Mouse (Mus musculus): Measurements from ENCODE around the gene St8sia6. TPM values are rescaled to one million over a fixed set of nuclear protein-coding genes. Genes with fewer than 3 reads are reported as not detected.

The St8sia6 gene
- polyA plus RNA-seq, 1 experiment from 2014 or later = 1.4 TPM

DNA sequence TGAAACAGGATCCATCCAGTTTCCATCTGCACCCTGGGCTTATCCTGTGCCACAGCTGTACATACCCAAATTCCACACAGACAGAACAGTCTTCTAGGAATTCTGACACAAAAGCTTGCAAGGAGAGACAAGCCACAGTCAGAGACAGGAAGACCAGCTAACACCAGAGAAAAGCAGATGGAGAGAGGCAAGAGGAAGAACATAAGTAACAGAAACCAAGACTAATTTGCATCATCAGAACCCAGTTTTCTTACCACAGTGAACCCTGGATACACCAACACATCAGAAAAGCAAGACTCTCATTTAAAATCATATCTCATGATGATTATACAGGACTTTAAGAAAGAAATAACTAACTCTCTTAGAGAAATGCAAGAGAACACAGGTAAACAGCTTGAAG, 16.8 kb downstream of the St8sia6 start:
- Histone ChIP-seq H3K36me3 (ENCODE audit: control insufficient read depth, insufficient read depth, low read length) (no peaks in the 10 kb centered on the region), H3K9ac (ENCODE audit: low read length) (no peak overlapping the region), H3K9me3 (ENCODE audit: control insufficient read depth, low read length) (no peaks in the 10 kb centered on the region), H3K27ac (replicated peaks; ENCODE audit: low read depth, low read length) (no peak overlapping the region), H3K4me1 (ENCODE audit: control insufficient read depth, insufficient read depth, low read length) (no peaks in the 10 kb centered on the region), H3K4me3 (ENCODE audit: low read depth, low read length) (no peak overlapping the region), H3K4me2 (ENCODE audit: low read depth, severe bottlenecking) (no peak overlapping the region), H3K27me3 (ENCODE audit: control insufficient read depth, insufficient read depth, low read length) (no peaks in the 10 kb centered on the region)
- ATAC-seq (ENCODE audit: insufficient number of reproducible peaks, low FRiP score, low TSS enrichment, low read depth) (no peak), DNase-seq (ENCODE audit: low spot score) (no peak)

DNA sequence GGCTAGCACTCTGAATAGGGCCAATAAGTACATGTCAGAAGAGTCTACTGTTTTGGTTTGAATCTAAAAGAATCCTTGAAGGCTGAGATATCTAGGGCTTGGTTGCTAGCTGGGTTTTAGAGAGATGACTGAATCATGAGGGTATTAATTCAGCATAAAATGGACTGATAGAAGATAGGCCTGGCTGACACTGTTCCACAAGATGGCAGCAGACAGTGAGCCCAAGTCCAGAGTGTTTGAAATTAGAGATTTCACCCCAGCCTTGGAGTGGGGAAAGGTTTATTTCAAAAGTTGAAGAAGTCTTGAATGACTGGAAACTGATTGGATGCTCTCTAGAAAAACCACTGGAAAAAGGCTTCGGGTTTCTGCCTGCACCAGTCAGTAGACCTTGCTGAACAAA, 17.4 kb downstream of the St8sia6 start:
- Histone ChIP-seq H3K4me2 (ENCODE audit: low read depth, severe bottlenecking) (no peak overlapping the region), H3K36me3 (ENCODE audit: control insufficient read depth, insufficient read depth, low read length) (no peaks in the 10 kb centered on the region), H3K27me3 (ENCODE audit: control insufficient read depth, insufficient read depth, low read length) (no peaks in the 10 kb centered on the region), H3K4me3 (ENCODE audit: low read depth, low read length) (no peak overlapping the region), H3K27ac (replicated peaks; ENCODE audit: low read depth, low read length) (no peak overlapping the region), H3K9me3 (ENCODE audit: control insufficient read depth, low read length) (no peaks in the 10 kb centered on the region), H3K9ac (ENCODE audit: low read length) (no peak overlapping the region), H3K4me1 (ENCODE audit: control insufficient read depth, insufficient read depth, low read length) (no peaks in the 10 kb centered on the region)
- ATAC-seq (ENCODE audit: insufficient number of reproducible peaks, low FRiP score, low TSS enrichment, low read depth) (no peak), DNase-seq (ENCODE audit: low spot score) (no peak)
- 83% methylated on average over 1 of the region's 1 CpGs for WGBS

- H3K4me3 ChIP-seq (ENCODE audit: low read depth, low read length) = no peak overlapping the region
- no peak overlapping the region for H3K4me2 ChIP-seq (ENCODE audit: low read depth, severe bottlenecking)
- H3K36me3 ChIP-seq (ENCODE audit: control insufficient read depth, insufficient read depth, low read length) = no peaks in the 10 kb centered on the region
- no peaks in the 10 kb centered on the region for H3K4me1 ChIP-seq (ENCODE audit: control insufficient read depth, insufficient read depth, low read length)
- DNase-seq (ENCODE audit: low spot score) (no peak), ATAC-seq (ENCODE audit: insufficient number of reproducible peaks, low FRiP score, low TSS enrichment, low read depth) (no peak)
- WGBS = 85% methylated on average over 3 of the region's 3 CpGs
- no peak overlapping the region for H3K27ac ChIP-seq (replicated peaks; ENCODE audit: low read depth, low read length)
- H3K27me3 ChIP-seq (ENCODE audit: control insufficient read depth, insufficient read depth, low read length) = no peaks in the 10 kb centered on the region
- H3K9ac ChIP-seq (ENCODE audit: low read length) = no peak overlapping the region
- no peaks in the 10 kb centered on the region for H3K9me3 ChIP-seq (ENCODE audit: control insufficient read depth, low read length)
Measured at GRCm38 (mm10) chr2:13775056-13775455, 18.8 kb downstream of the St8sia6 start.

DNA sequence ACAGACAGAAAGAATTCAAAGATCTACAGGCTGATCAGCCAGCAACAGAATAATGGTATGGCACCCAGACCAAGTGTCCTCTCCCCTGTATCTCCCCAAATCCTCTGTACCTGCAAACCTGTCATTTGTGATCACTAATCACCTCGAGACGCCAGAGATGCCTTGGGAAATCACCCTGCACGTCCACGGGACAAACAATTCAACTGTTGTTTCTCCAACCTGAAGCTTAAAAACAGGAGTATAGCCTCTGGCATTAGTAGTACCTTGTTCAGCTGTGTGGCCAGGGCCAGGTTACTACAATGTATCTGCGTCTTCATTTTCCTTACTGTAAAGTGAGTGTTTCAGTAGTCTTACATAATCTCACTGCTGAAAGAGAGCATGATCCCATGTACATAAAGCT, 25.3 kb downstream of the St8sia6 start:
- no peak for ATAC-seq (ENCODE audit: insufficient number of reproducible peaks, low FRiP score, low TSS enrichment, low read depth)
- H3K4me3 ChIP-seq (ENCODE audit: low read depth, low read length) = no peak overlapping the region
- H3K27ac ChIP-seq (replicated peaks; ENCODE audit: low read depth, low read length) = no peak overlapping the region
- no peaks in the 10 kb centered on the region for H3K27me3 ChIP-seq (ENCODE audit: control insufficient read depth, insufficient read depth, low read length)
- H3K4me1 ChIP-seq (ENCODE audit: control insufficient read depth, insufficient read depth, low read length) = no peaks in the 10 kb centered on the region
- H3K9ac ChIP-seq (ENCODE audit: low read length) = no peak overlapping the region
- no peaks in the 10 kb centered on the region for H3K36me3 ChIP-seq (ENCODE audit: control insufficient read depth, insufficient read depth, low read length)
- no peak for DNase-seq (ENCODE audit: low spot score)
- 79% methylated on average over 5 of the region's 5 CpGs for WGBS
- no peak overlapping the region for H3K4me2 ChIP-seq (ENCODE audit: low read depth, severe bottlenecking)
- no peaks in the 10 kb centered on the region for H3K9me3 ChIP-seq (ENCODE audit: control insufficient read depth, low read length)

DNA sequence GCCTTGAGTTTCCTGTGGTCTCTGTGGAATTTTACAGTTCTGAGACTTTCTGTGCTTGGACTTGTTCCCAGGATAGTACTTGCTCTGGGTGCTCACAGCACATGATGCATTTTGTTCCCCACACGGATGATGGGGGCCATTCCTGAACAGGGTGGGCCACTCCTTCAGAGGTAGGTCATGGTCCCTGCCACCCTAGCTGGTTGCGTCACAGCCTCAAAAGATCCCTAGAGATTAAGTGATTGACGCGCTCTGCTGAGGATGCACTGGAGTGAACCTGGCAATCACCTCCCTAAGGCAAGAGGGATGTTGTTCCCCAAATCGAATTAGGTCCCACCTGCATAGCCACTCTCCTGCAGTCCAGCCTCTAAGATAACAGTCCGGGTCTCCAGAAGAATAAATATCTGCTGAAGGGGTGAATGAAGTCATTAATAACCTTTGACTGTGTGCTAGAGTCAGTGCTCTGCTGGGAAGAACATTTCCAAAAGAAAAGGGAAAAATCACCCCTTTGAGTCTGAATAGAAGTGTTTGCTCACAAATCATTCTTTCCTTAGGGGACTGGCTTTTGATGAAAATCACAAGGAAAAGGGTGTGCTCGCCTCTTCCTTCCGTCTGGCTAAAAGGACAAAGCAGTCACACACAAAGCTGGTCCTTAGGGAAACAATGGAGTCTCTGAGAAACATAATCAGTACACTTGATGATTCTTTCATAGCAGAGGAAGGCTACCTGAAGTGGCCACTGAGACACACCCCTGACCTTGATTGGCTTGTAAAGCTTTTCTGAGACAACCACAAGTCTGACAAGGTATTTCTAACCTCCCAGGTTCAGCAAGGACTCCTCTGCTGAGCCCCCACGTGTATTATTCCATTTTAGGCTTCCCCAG, 26.1 kb downstream of the St8sia6 start:
- peak; percentile 6 for DNase-seq (ENCODE audit: low spot score)
- Histone ChIP-seq H3K27me3 (ENCODE audit: control insufficient read depth, insufficient read depth, low read length) (no peaks in the 10 kb centered on the region), H3K4me2 (ENCODE audit: low read depth, severe bottlenecking) (no peak overlapping the region), H3K9me3 (ENCODE audit: control insufficient read depth, low read length) (no peaks in the 10 kb centered on the region), H3K4me1 (ENCODE audit: control insufficient read depth, insufficient read depth, low read length) (no peaks in the 10 kb centered on the region), H3K4me3 (ENCODE audit: low read depth, low read length) (no peak overlapping the region), H3K9ac (ENCODE audit: low read length) (no peak overlapping the region), H3K27ac (replicated peaks; ENCODE audit: low read depth, low read length) (no peak overlapping the region), H3K36me3 (ENCODE audit: control insufficient read depth, insufficient read depth, low read length) (no peaks in the 10 kb centered on the region)
- no peak for ATAC-seq (ENCODE audit: insufficient number of reproducible peaks, low FRiP score, low TSS enrichment, low read depth)
- 72% methylated on average over 9 of the region's 9 CpGs for WGBS

- Histone ChIP-seq H3K9ac (ENCODE audit: low read length) (no peak overlapping the region), H3K27me3 (ENCODE audit: control insufficient read depth, insufficient read depth, low read length) (no peaks in the 10 kb centered on the region), H3K9me3 (ENCODE audit: control insufficient read depth, low read length) (no peaks in the 10 kb centered on the region), H3K4me2 (ENCODE audit: low read depth, severe bottlenecking) (no peak overlapping the region), H3K27ac (replicated peaks; ENCODE audit: low read depth, low read length) (no peak overlapping the region), H3K4me3 (ENCODE audit: low read depth, low read length) (no peak overlapping the region), H3K36me3 (ENCODE audit: control insufficient read depth, insufficient read depth, low read length) (no peaks in the 10 kb centered on the region), H3K4me1 (ENCODE audit: control insufficient read depth, insufficient read depth, low read length) (no peaks in the 10 kb centered on the region)
- no peak for DNase-seq (ENCODE audit: low spot score)
- no peak for ATAC-seq (ENCODE audit: insufficient number of reproducible peaks, low FRiP score, low TSS enrichment, low read depth)
Measured at GRCm38 (mm10) chr2:13760366-13760765, 33.5 kb downstream of the St8sia6 start.

- Histone ChIP-seq H3K4me2 (ENCODE audit: low read depth, severe bottlenecking) (no peak overlapping the region), H3K9ac (ENCODE audit: low read length) (no peak overlapping the region), H3K27me3 (ENCODE audit: control insufficient read depth, insufficient read depth, low read length) (no peaks in the 10 kb centered on the region), H3K9me3 (ENCODE audit: control insufficient read depth, low read length) (no peaks in the 10 kb centered on the region), H3K36me3 (ENCODE audit: control insufficient read depth, insufficient read depth, low read length) (no peaks in the 10 kb centered on the region), H3K4me3 (ENCODE audit: low read depth, low read length) (no peak overlapping the region), H3K4me1 (ENCODE audit: control insufficient read depth, insufficient read depth, low read length) (no peaks in the 10 kb centered on the region), H3K27ac (replicated peaks; ENCODE audit: low read depth, low read length) (no peak overlapping the region)
- WGBS = 92% methylated on average over 7 of the region's 7 CpGs
- ATAC-seq (ENCODE audit: insufficient number of reproducible peaks, low FRiP score, low TSS enrichment, low read depth) = no peak
- DNase-seq (ENCODE audit: low spot score) = no peak
Measured at GRCm38 (mm10) chr2:13757412-13757811, 36.5 kb downstream of the St8sia6 start.

DNA sequence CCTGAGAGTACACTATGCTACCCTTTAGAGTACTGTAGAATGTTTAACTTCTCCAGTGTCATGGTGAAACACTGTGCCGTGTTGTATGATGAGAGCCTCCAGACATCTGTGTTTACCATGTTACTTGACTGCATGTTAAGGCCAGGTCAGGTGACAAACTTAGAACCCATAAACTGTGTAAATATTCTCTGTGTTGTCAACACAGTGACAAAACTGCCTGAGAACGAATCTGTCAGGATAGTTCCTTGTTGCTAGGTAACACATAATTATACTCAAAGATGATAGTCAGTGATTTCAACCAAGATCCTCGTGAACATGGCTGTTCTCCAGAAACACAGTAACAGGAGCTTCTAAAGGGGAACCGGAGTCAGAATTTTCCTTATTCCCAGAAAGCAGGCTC, 38.1 kb downstream of the St8sia6 start:
- H3K36me3 ChIP-seq (ENCODE audit: control insufficient read depth, insufficient read depth, low read length) = no peaks in the 10 kb centered on the region
- DNase-seq (ENCODE audit: low spot score) (no peak), ATAC-seq (ENCODE audit: insufficient number of reproducible peaks, low FRiP score, low TSS enrichment, low read depth) (no peak)
- 86% methylated on average over 4 of the region's 4 CpGs for WGBS
- H3K27ac ChIP-seq (replicated peaks; ENCODE audit: low read depth, low read length) = no peak overlapping the region
- H3K4me3 ChIP-seq (ENCODE audit: low read depth, low read length) = no peak overlapping the region
- H3K27me3 ChIP-seq (ENCODE audit: control insufficient read depth, insufficient read depth, low read length) = no peaks in the 10 kb centered on the region
- no peaks in the 10 kb centered on the region for H3K4me1 ChIP-seq (ENCODE audit: control insufficient read depth, insufficient read depth, low read length)
- H3K4me2 ChIP-seq (ENCODE audit: low read depth, severe bottlenecking) = no peak overlapping the region
- H3K9ac ChIP-seq (ENCODE audit: low read length) = no peak overlapping the region
- H3K9me3 ChIP-seq (ENCODE audit: control insufficient read depth, low read length) = no peaks in the 10 kb centered on the region

DNA sequence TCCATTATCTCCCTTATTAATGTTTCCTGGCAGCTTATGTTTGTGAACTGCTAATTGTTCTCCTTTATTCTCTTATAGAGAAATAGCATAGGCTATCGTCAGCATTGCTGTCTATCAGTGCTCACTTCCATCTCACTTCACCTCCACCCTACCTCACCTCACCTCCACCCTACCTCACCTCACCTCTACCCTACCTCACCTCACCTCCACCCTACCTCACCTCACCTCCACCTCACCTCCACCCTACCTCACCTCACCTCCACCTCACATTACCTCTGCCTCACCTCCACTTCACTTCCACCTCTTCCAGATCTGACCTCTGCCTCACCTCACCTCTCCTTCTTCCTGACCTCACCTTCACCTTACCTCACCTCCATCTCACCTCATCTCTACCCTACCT, 42.2 kb downstream of the St8sia6 start:
- Histone ChIP-seq H3K27me3 (ENCODE audit: control insufficient read depth, insufficient read depth, low read length) (no peaks in the 10 kb centered on the region), H3K9ac (ENCODE audit: low read length) (no peak overlapping the region), H3K4me1 (ENCODE audit: control insufficient read depth, insufficient read depth, low read length) (no peaks in the 10 kb centered on the region), H3K4me3 (ENCODE audit: low read depth, low read length) (no peak overlapping the region), H3K27ac (replicated peaks; ENCODE audit: low read depth, low read length) (no peak overlapping the region), H3K4me2 (ENCODE audit: low read depth, severe bottlenecking) (no peak overlapping the region), H3K9me3 (ENCODE audit: control insufficient read depth, low read length) (no peaks in the 10 kb centered on the region), H3K36me3 (ENCODE audit: control insufficient read depth, insufficient read depth, low read length) (no peaks in the 10 kb centered on the region)
- WGBS = 94% methylated on average over 1 of the region's 1 CpGs
- DNase-seq (ENCODE audit: low spot score) = no peak
- ATAC-seq (ENCODE audit: insufficient number of reproducible peaks, low FRiP score, low TSS enrichment, low read depth) = no peak
